Mouse (Mus musculus) kidney, postnatal 0 days (tissue): ENCODE data around the gene Vwa8. TPM values are rescaled to one million over a fixed set of nuclear protein-coding genes. Genes with fewer than 3 reads are reported as not detected.

Experiments
- ATAC-seq: fragments of 200-750 bp; cut with Nextera tagmentation; replicated peaks from 2 replicates; pipeline ENCODE4 v1.8.0; 2017; ENCODE audit warnings: low read depth, moderate number of reproducible peaks, moderate TSS enrichment, moderate library complexity; ENCODE audit not compliant: low FRiP score
- DNase-seq: peaks from one replicate; pipeline ENCODE4 v3.0.0-alpha.2; 2016; ENCODE audit warnings: low spot score
- H3K27ac ChIP-seq: fragments of 300-500 bp; sonication (generic); 2 replicates; pipeline ENCODE4 v1.5.1; 2014; ENCODE audit warnings: mild to moderate bottlenecking
- H3K27me3 ChIP-seq: fragments of 300-500 bp; sonication (generic); 2 replicates; pipeline ENCODE4 v1.6.1; 2014; ENCODE audit warnings: low read length, mixed read lengths; ENCODE audit not compliant: insufficient read depth
- H3K36me3 ChIP-seq: fragments of 300-500 bp; sonication (generic); 2 replicates; pipeline ENCODE4 v1.6.1; 2014; ENCODE audit warnings: low read length, mixed read lengths; ENCODE audit not compliant: insufficient read depth
- H3K4me1 ChIP-seq: fragments of 300-500 bp; sonication (generic); replicated peaks from 2 replicates; pipeline ENCODE4 v1.6.1; 2014; ENCODE audit warnings: antibody characterized with exemption, low read length, mixed read lengths; ENCODE audit not compliant: insufficient read depth
- H3K4me2 ChIP-seq: fragments of 300-500 bp; sonication (generic); 2 replicates; pipeline ENCODE4 v1.6.1; 2014; ENCODE audit warnings: mild to moderate bottlenecking, low read length, moderate library complexity, mixed read lengths
- H3K4me3 ChIP-seq: fragments of 300-500 bp; sonication (generic); replicated peaks from 2 replicates; pipeline ENCODE4 v1.5.1; 2014; ENCODE audit warnings: low read depth, low read length
- H3K9ac ChIP-seq: fragments of 300-500 bp; sonication (generic); 2 replicates; pipeline ENCODE4 v1.6.1; 2014; ENCODE audit warnings: low read depth, low read length
- H3K9me3 ChIP-seq: fragments of 300-500 bp; sonication (generic); replicated peaks from 2 replicates; pipeline ENCODE4 v1.6.1; 2016; ENCODE audit warnings: low read length, inconsistent platforms, mixed read lengths
- CTCF ChIP-seq: IDR thresholded peaks from 2 replicates; pipeline ENCODE4 v1.5.1; 2016; ENCODE audit warnings: antibody characterized with exemption, low read depth, mild to moderate bottlenecking, moderate library complexity
- WGBS: fragments of 180-500 bp; shearing (Covaris S2); extraction: QIAGEN DNeasy Blood & Tissue Kit; methylation state at CpG from one replicate; pipeline ENCODE4 v1.1.7; 2014; 5-methylcytosine and 5-hydroxymethylcytosine counted together
- polyA plus RNA-seq: library from polyadenylated mRNA; unstranded; fragments of >200 nt; fragmentation: Nextera tagmentation; extraction: Ambion mirVana; gene quantifications from 2 replicates; pipeline ENCODE4 v1.2.1, GENCODE M21; 2015

Gene Vwa8
- polyA plus RNA-seq, 1 experiment from 2014 or later = 18.2 TPM

- H3K4me2 ChIP-seq = peak overlapping the region; percentile 94
- TF ChIP-seq CTCF = no peak
- WGBS = 47% methylated on average over 5 of the region's 5 CpGs
- no peaks in the 10 kb centered on the region for H3K27me3 ChIP-seq
- H3K27ac ChIP-seq = 0 out of 2 replicates have a peak overlapping the region, but pooled peaks have one; percentile 25
- no peak overlapping the region for H3K9ac ChIP-seq
- H3K9me3 ChIP-seq = no peaks in the 10 kb centered on the region
- DNase-seq (peak; percentile 33), ATAC-seq (no peak)
- peaks cover 11% of the 10 kb centered on the region; the same call in 1 of the 2 replicates for H3K4me1 ChIP-seq
- H3K4me3 ChIP-seq = peak overlapping the region; percentile 82; the same call in 1 of the 2 replicates
- no peaks in the 10 kb centered on the region for H3K36me3 ChIP-seq
Measured at GRCm38 (mm10) chr14:78849961-78850578, 1.2 kb downstream of the Vwa8 start.

GRCm38 (mm10) chr14:78850666-78851065, 1.8 kb downstream of the Vwa8 start:
- H3K9me3 ChIP-seq = no peaks in the 10 kb centered on the region
- no peak for TF ChIP-seq CTCF
- H3K9ac ChIP-seq = 0 out of 2 replicates have a peak overlapping the region, but pooled peaks have one; percentile 13
- 18% methylated on average over 8 of the region's 8 CpGs for WGBS
- H3K4me3 ChIP-seq = no peak overlapping the region
- H3K4me1 ChIP-seq = peaks cover 11% of the 10 kb centered on the region; the same call in 1 of the 2 replicates
- peak; percentile 71 for ATAC-seq
- DNase-seq = peak; percentile 67
- H3K27me3 ChIP-seq = no peaks in the 10 kb centered on the region
- no peaks in the 10 kb centered on the region for H3K36me3 ChIP-seq
- 0 out of 2 replicates have a peak overlapping the region, but pooled peaks have one; percentile 25 for H3K27ac ChIP-seq
- H3K4me2 ChIP-seq = no peak overlapping the region

- no peak for TF ChIP-seq CTCF
- H3K4me2 ChIP-seq = no peak overlapping the region
- no peaks in the 10 kb centered on the region for H3K9me3 ChIP-seq
- WGBS = 73% methylated on average over 3 of the region's 3 CpGs
- H3K9ac ChIP-seq = no peak overlapping the region
- no peak for ATAC-seq
- no peak for DNase-seq
- no peak overlapping the region for H3K27ac ChIP-seq
- no peaks in the 10 kb centered on the region for H3K36me3 ChIP-seq
- H3K4me3 ChIP-seq = no peak overlapping the region
- no peaks in the 10 kb centered on the region for H3K27me3 ChIP-seq
- peaks cover 11% of the 10 kb centered on the region; the same call in 1 of the 2 replicates for H3K4me1 ChIP-seq
Measured at GRCm38 (mm10) chr14:78851366-78851765, 2.5 kb downstream of the Vwa8 start.

- WGBS = 85% methylated on average over 5 of the region's 5 CpGs
- ATAC-seq = no peak
- Histone ChIP-seq H3K27ac (no peak overlapping the region), H3K36me3 (no peaks in the 10 kb centered on the region), H3K4me2 (no peak overlapping the region), H3K27me3 (no peaks in the 10 kb centered on the region), H3K9me3 (no peaks in the 10 kb centered on the region), H3K4me1 (peaks cover 11% of the 10 kb centered on the region; the same call in 1 of the 2 replicates), H3K4me3 (no peak overlapping the region), H3K9ac (no peak overlapping the region)
- no peak for DNase-seq
- no peak for TF ChIP-seq CTCF
Measured at GRCm38 (mm10) chr14:78852401-78853246, 3.8 kb downstream of the Vwa8 start.

- H3K27me3 ChIP-seq = no peaks in the 10 kb centered on the region
- TF ChIP-seq CTCF = peak; percentile 21; the same call in 1 of the 2 replicates
- H3K9ac ChIP-seq = no peak overlapping the region
- ATAC-seq (no peak), DNase-seq (no peak)
- no peak overlapping the region for H3K4me2 ChIP-seq
- no peak overlapping the region for H3K27ac ChIP-seq
- 92% methylated on average over 5 of the region's 5 CpGs for WGBS
- H3K4me3 ChIP-seq = no peak overlapping the region
- no peaks in the 10 kb centered on the region for H3K4me1 ChIP-seq
- no peaks in the 10 kb centered on the region for H3K9me3 ChIP-seq
- H3K36me3 ChIP-seq = no peaks in the 10 kb centered on the region
Measured at GRCm38 (mm10) chr14:78861156-78861555, 12.3 kb downstream of the Vwa8 start.

GRCm38 (mm10) chr14:78870036-78870435, 21.2 kb downstream of the Vwa8 start:
- H3K36me3 ChIP-seq = peaks cover 19% of the 10 kb centered on the region; the same call in 1 of the 2 replicates
- no peak for DNase-seq
- H3K9me3 ChIP-seq = no peaks in the 10 kb centered on the region
- WGBS = 54% methylated on average over 2 of the region's 2 CpGs
- TF ChIP-seq CTCF = no peak
- H3K4me2 ChIP-seq = no peak overlapping the region
- H3K27me3 ChIP-seq = no peaks in the 10 kb centered on the region
- H3K4me1 ChIP-seq = no peaks in the 10 kb centered on the region
- H3K9ac ChIP-seq = no peak overlapping the region
- H3K27ac ChIP-seq = no peak overlapping the region
- no peak overlapping the region for H3K4me3 ChIP-seq
- ATAC-seq = no peak
